Mouse (Mus musculus) G1E (cell line): ENCODE results near the gene Gm6993. TPM values are rescaled to one million over a fixed set of nuclear protein-coding genes. Genes with fewer than 3 reads are reported as not detected.

ENCODE experiments used
- ATAC-seq: 2 replicates; pipeline ENCODE4 v1.8.0; 2016; ENCODE audit warnings: mild to moderate bottlenecking; ENCODE audit not compliant: insufficient number of reproducible peaks, poor library complexity, low FRiP score, severe bottlenecking; ENCODE audit errors: extremely low read depth
- DNase-seq: peaks from one replicate; pipeline ENCODE4 v3.0.0; 2012; ENCODE audit warnings: low spot score
- H3K27me3 ChIP-seq: 2 replicates; pipeline ENCODE4 v1.6.1; 2012; ENCODE audit warnings: mild to moderate bottlenecking, low read length, inconsistent platforms; ENCODE audit not compliant: insufficient read depth
- H3K36me3 ChIP-seq: replicated peaks from 2 replicates; pipeline ENCODE3; 2012; ENCODE audit warnings: mild to moderate bottlenecking, inconsistent platforms
- H3K4me1 ChIP-seq: 2 replicates; pipeline ENCODE4 v1.6.1; 2012; ENCODE audit warnings: low read depth, low read length, inconsistent platforms, mixed read lengths; ENCODE audit not compliant: insufficient read depth
- H3K4me3 ChIP-seq: 2 replicates; pipeline ENCODE4 v1.5.1; 2012; ENCODE audit warnings: low read depth, mild to moderate bottlenecking, inconsistent platforms, low read length, moderate library complexity, mixed read lengths
- H3K9me3 ChIP-seq: replicated peaks from 2 replicates; pipeline ENCODE4 v1.6.1; 2012; ENCODE audit warnings: inconsistent platforms
- CTCF ChIP-seq: IDR thresholded peaks from 2 replicates; pipeline ENCODE4 v1.5.1; 2012; ENCODE audit warnings: low read depth, low read length, inconsistent platforms, mixed read lengths
- GATA1 ChIP-seq: IDR thresholded peaks from 2 replicates; pipeline ENCODE4 v1.6.1; 2012; ENCODE audit warnings: borderline replicate concordance, low read length, inconsistent platforms, mixed read lengths
- GATA2 ChIP-seq: IDR thresholded peaks from 2 replicates; pipeline ENCODE4 v1.6.1; 2012; ENCODE audit warnings: low read depth, low read length, inconsistent platforms, borderline replicate concordance
- POLR2AphosphoS5 ChIP-seq: IDR thresholded peaks from 2 replicates; pipeline ENCODE4 v1.6.1; 2012; ENCODE audit warnings: low read depth, low read length, inconsistent platforms; ENCODE audit not compliant: insufficient replicate concordance
- TAL1 ChIP-seq: conservative IDR thresholded peaks from 2 replicates; pipeline ENCODE4 v1.6.1; 2012; ENCODE audit warnings: low read depth, low read length, inconsistent platforms, mixed read lengths
- polyA plus RNA-seq: library from polyadenylated mRNA; stranded (reverse); fragments of >175 nt; gene quantifications from 2 replicates; pipeline ENCODE4 v1.2.3, GENCODE M21; 2012
- total RNA-seq, 2 experiments: library from RNA; stranded (forward) in 1 of 2; stranded (reverse) in 1 of 2; fragments of 200-1000 nt in 1 of 2; fragments of >200 nt in 1 of 2; fragmentation: Nextera tagmentation in 1 of 2; gene quantifications; 2 replicates each; pipeline ENCODE4 v1.2.3; 2014 to 2017

Gm6993 gene
- total and polyA plus RNA-seq, 3 experiments = not detected

GRCm38 (mm10) chr12:31246153-31246552 lies 5.6 kb downstream of the Gm6993 start:
- Histone ChIP-seq H3K36me3 (no peaks in the 10 kb centered on the region), H3K4me1 (no peaks in the 10 kb centered on the region), H3K27me3 (no peaks in the 10 kb centered on the region; the same call in 1 of the 2 replicates), H3K4me3 (no peak overlapping the region), H3K9me3 (no peaks in the 10 kb centered on the region)
- no peak for DNase-seq
- TF ChIP-seq POLR2AphosphoS5 (no peak), GATA2 (no peak), TAL1 (no peak), GATA1 (no peak), CTCF (no peak)
- ATAC-seq = no peak

DNA sequence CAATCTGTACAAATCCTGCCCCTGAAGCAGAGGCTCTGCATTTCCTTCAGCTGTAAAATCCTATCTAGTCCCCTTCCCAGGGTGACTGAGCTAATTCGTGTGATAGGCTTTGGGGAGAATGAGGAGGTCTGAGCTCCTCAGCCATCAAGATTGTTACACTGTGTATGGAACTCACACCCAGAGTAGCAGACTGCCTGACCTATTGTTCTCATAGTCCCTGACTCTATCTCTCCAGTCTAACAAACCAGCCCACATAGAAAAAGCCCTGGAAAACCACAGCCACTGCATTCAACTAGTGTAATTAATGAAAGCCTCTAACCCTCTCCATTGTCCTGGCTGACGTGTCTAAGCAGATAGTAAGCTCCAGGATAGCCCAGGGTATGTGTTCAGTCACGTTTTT lies 6.0 kb downstream of the Gm6993 start:
- no peaks in the 10 kb centered on the region for H3K9me3 ChIP-seq
- TF ChIP-seq GATA1 (no peak), CTCF (no peak), TAL1 (no peak), POLR2AphosphoS5 (no peak), GATA2 (no peak)
- H3K4me1 ChIP-seq = no peaks in the 10 kb centered on the region
- H3K27me3 ChIP-seq = no peaks in the 10 kb centered on the region; the same call in 1 of the 2 replicates
- no peak overlapping the region for H3K4me3 ChIP-seq
- H3K36me3 ChIP-seq = no peaks in the 10 kb centered on the region
- no peak for DNase-seq
- no peak for ATAC-seq

DNA sequence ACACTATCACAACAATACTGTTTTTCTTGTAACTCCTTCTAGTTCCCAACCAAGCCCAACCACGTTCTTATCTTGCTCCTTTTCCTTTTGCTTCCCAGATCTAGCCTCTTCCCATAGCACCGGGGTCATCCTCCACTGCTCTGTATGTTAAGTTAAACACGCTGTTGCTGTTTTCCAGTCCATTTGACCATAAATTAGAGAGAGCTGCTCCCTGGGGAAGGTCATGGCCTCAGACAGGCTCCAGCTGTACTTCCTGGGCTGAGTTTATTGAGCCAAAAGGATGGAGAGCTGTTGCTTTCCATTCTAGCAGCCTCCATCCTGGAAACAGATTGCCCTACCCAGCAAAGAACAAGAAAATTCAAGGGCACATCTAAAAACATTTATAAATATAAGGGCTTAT lies 7.6 kb downstream of the Gm6993 start:
- Histone ChIP-seq H3K27me3 (no peaks in the 10 kb centered on the region), H3K4me3 (no peak overlapping the region), H3K9me3 (no peaks in the 10 kb centered on the region), H3K36me3 (no peaks in the 10 kb centered on the region), H3K4me1 (no peaks in the 10 kb centered on the region)
- DNase-seq = no peak
- TF ChIP-seq GATA1 (no peak), GATA2 (no peak), POLR2AphosphoS5 (no peak), TAL1 (no peak), CTCF (no peak)
- no peak for ATAC-seq

DNA sequence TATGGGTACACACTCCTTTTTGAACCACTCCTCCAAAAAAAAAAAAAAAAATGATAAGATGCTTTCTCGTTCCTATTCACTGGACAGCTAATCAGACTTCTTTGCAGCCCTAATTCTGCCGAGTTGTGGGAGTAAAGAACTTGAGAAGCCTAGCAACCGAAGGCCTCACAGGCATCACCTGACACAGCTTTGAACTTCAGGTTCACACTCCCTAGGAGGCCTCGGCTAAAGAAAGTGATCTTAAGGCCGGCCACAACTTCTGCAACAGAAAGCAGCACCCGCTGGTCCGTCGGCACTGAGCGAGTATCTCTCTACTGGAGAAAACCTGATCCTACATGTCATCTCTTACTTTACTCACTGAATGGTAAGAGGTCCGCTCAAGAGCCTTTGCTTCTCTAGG lies 8.1 kb downstream of the Gm6993 start:
- ATAC-seq (no peak), DNase-seq (no peak)
- Histone ChIP-seq H3K4me3 (no peak overlapping the region), H3K27me3 (no peaks in the 10 kb centered on the region), H3K4me1 (no peaks in the 10 kb centered on the region), H3K9me3 (no peaks in the 10 kb centered on the region), H3K36me3 (no peaks in the 10 kb centered on the region)
- TF ChIP-seq GATA2 = no peak
- no peak for TF ChIP-seq CTCF
- TF ChIP-seq TAL1 = no peak
- no peak for TF ChIP-seq POLR2AphosphoS5
- no peak for TF ChIP-seq GATA1

DNA sequence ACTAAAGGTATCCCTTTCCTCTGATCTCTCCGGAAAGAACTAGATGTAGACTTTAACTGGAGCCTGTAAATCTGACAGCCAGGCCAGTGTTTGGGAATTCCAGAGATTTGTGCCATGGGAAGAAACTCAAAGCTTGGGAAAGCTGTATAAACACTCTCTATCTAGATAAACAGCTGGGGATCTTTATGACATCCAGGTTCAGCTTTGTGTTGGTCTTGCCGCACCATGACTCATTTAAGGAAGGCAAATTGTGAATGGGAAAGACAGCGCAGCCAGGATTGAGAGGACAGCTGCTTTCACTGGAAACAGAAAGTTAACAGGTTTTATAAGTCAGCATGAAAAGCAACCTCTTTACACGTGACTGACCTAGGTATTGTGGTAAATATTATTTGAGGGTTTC lies 11.7 kb downstream of the Gm6993 start:
- H3K4me3 ChIP-seq = no peak overlapping the region
- 0 out of 2 replicates have a peak, but pooled peaks cover 4% of the 10 kb centered on the region for H3K27me3 ChIP-seq
- no peak for TF ChIP-seq GATA1
- no peak for TF ChIP-seq GATA2
- H3K36me3 ChIP-seq = no peaks in the 10 kb centered on the region
- no peaks in the 10 kb centered on the region for H3K4me1 ChIP-seq
- H3K9me3 ChIP-seq = no peaks in the 10 kb centered on the region
- no peak for ATAC-seq
- DNase-seq = no peak

GRCm38 (mm10) chr12:31254978-31255377 lies 14.4 kb downstream of the Gm6993 start:
- Histone ChIP-seq H3K4me1 (no peaks in the 10 kb centered on the region), H3K36me3 (no peaks in the 10 kb centered on the region), H3K9me3 (no peaks in the 10 kb centered on the region), H3K4me3 (no peak overlapping the region), H3K27me3 (0 out of 2 replicates have a peak, but pooled peaks cover 4% of the 10 kb centered on the region)
- ATAC-seq (no peak), DNase-seq (no peak)
- TF ChIP-seq POLR2AphosphoS5 = no peak
- no peak for TF ChIP-seq GATA1
- TF ChIP-seq GATA2 = no peak
- TF ChIP-seq TAL1 = no peak
- TF ChIP-seq CTCF = no peak
